Mouse (Mus musculus) thymus, adult 2 months (tissue): Measurements from ENCODE around the gene Fhit.

Experiments
- CTCF ChIP-seq: fragments of 200-500 bp; IDR thresholded peaks from 2 replicates; pipeline ENCODE4 v1.5.1; 2012; ENCODE audit warnings: mild to moderate bottlenecking, control low read depth, low read length, moderate library complexity, borderline replicate concordance; ENCODE audit not compliant: control insufficient read depth, poor library complexity, insufficient read depth; ENCODE audit errors: extremely low read depth
- POLR2A ChIP-seq: fragments of 200-500 bp; IDR thresholded peaks from 2 replicates; pipeline ENCODE4 v1.6.1; 2012; ENCODE audit warnings: mild to moderate bottlenecking, low read length, control low read depth, moderate library complexity; ENCODE audit not compliant: control insufficient read depth, poor library complexity, insufficient read depth; ENCODE audit errors: extremely low read depth

DNA sequence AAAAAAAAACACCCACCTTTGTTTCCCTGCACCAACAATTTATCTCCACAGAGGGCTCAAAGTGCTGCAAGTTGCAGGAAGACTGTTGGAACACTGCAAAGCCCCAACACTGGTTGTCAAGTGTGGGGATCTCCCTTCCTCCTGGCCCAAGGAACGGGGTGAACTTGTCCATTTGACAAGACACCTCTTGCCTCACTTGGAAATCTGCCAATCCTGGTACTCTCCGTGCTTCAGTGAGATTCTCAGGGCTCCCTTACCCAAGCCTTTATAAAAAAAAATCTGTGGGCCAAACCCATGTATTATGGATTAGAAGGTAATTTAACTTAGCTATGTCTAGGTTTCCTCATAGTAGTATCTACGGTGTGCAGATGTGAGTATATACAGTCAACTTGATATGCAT is 448.9 kb downstream of the Fhit start:
- TF ChIP-seq POLR2A (no peak), CTCF (no peak)
